ENCODE assay signal across 8 mouse cellular contexts in the genomic region with DNA sequence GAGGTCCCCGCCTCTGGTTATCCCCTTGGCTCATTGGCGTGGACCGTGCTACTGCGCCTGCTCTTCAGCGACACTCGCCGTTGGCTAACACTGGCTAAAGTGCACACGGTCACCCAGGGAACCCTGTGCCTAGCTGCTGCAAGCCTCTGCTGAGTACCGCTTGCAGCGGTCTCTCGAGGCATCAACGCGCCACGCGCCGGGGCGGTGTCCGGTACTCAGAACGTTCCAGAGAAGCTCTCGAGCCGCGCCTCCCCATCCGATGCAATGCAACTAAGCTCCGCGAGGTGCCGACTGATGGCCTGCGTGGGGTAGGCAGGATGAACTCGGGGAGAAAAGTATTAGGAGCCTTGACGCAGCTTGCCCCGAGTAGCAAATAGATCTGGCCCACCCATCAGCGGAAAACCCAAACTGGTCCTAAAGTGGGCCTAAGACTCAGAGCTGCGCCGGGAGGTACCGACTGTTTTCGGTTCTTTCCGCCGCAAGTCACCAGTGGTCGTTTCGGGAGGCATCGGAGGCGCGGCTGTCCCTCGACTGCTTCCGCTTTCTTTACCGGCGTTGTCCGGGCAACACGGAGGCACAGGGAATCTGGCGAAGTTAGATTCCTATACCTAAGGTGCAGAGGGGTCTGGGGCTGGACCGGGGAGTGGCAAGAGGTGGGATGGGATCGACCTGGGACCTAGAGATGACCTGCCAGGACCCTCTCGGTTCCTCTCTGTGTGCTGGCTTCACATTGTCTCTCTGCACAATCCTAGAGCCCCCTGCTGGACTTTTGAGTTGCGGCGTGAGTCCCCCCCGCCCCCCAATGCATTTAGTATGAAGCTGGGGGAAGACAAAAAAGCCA. TPM values are rescaled to one million over a fixed set of nuclear protein-coding genes. Genes with fewer than 3 reads are reported as not detected.
A peak's percentile ranks its signal among the peaks of the same experiment; 100 is the strongest.
DNase-seq lines count a peak whose midpoint lies in the region; ATAC-seq and TF ChIP-seq lines count a peak whose summit lies in the region.

No protein-coding gene starts in this region.

- H3K4me1 ChIP-seq in CH12.LX (ENCODE audit: control insufficient read depth in 1 of 2, insufficient read depth in 2 of 2) = peaks cover 2 to 21% of the 10 kb centered on the region in 2 experiments; a peak in 2 of 4 replicates
- H3K4me1 ChIP-seq in bone marrow, adult 2 months (ENCODE audit: control insufficient read depth, insufficient read depth, low read length) = no peaks in the 10 kb centered on the region
- peaks cover 4% of the 10 kb centered on the region; the same call in 1 of the 2 replicates for H3K4me1 ChIP-seq in forebrain, embryonic 11.5 days (replicated peaks; ENCODE audit: control insufficient read depth, insufficient read depth, low read length)
- H3K4me1 ChIP-seq in heart, postnatal 0 days (ENCODE audit: control insufficient read depth, insufficient read depth) = peaks cover 9% of the 10 kb centered on the region
- 0 out of 2 replicates have a peak, but pooled peaks cover 4% of the 10 kb centered on the region for H3K4me1 ChIP-seq in lung, embryonic 14.5 days (ENCODE audit: insufficient read depth)
- peaks cover 16% of the 10 kb centered on the region for H3K4me1 ChIP-seq in neural tube, embryonic 14.5 days (ENCODE audit: control insufficient read depth, insufficient read depth, low read length)

- DNase-seq in CH12.LX (ENCODE audit: extremely low read depth) = peak; percentile 72
- peak; percentile 85 for DNase-seq in forebrain, embryonic 11.5 days (ENCODE audit: low spot score)
- DNase-seq in heart, postnatal 0 days (ENCODE audit: low spot score) = peak; percentile 76
- DNase-seq in kidney, postnatal 4 days = peak; percentile 80 to 89
- peak; percentile 85 for DNase-seq in lung, embryonic 14.5 days
- peak; percentile 85 for DNase-seq in testis, postnatal 14 days (ENCODE audit: low spot score)

- peak; percentile 20 for TF ChIP-seq RAD21 in CH12.LX (IDR thresholded peaks at IDR 0.05; ENCODE audit: low read depth, low read length)

- H3K9ac ChIP-seq in CH12.LX (ENCODE audit: insufficient read depth, low read depth) = peak overlapping the region; percentile 77
- H3K9ac ChIP-seq in forebrain, embryonic 11.5 days (ENCODE audit: low read length) = peak overlapping the region; percentile 70
- peak overlapping the region; percentile 59 for H3K9ac ChIP-seq in heart, postnatal 0 days (replicated peaks; ENCODE audit: low read depth, low read length)
- H3K9ac ChIP-seq in lung, embryonic 14.5 days = peak overlapping the region; percentile 72
- peak overlapping the region; percentile 51 for H3K9ac ChIP-seq in neural tube, embryonic 14.5 days (replicated peaks; ENCODE audit: low read depth, low read length)

- H3K27me3 ChIP-seq in CH12.LX (replicated peaks) = no peaks in the 10 kb centered on the region
- H3K27me3 ChIP-seq in forebrain, embryonic 11.5 days (ENCODE audit: control insufficient read depth, insufficient read depth, low read length) = no peaks in the 10 kb centered on the region
- no peaks in the 10 kb centered on the region for H3K27me3 ChIP-seq in heart, postnatal 0 days (ENCODE audit: control insufficient read depth, insufficient read depth, low read length)
- no peaks in the 10 kb centered on the region for H3K27me3 ChIP-seq in lung, embryonic 14.5 days (ENCODE audit: insufficient read depth, low read length)
- no peaks in the 10 kb centered on the region for H3K27me3 ChIP-seq in neural tube, embryonic 14.5 days (ENCODE audit: control insufficient read depth, insufficient read depth, low read length)

- peaks cover 28% of the 10 kb centered on the region for H3K79me2 ChIP-seq in CH12.LX (replicated peaks; ENCODE audit: control insufficient read depth, extremely low read depth, insufficient read depth, poor library complexity, severe bottlenecking)

- TF ChIP-seq CTCF in CH12.LX (conservative IDR thresholded peaks at IDR 0.05 in 1 of 2, IDR thresholded peaks at IDR 0.05 in 1 of 2; ENCODE audit: low read depth in 2 of 2, low read length in 2 of 2) = peak in 1 of 2 experiments; percentile 70; a peak in 2 of 4 replicates
- peak; percentile 14; the same call in 1 of the 2 replicates for TF ChIP-seq CTCF in bone marrow, adult 2 months (IDR thresholded peaks at IDR 0.05; ENCODE audit: control insufficient read depth, insufficient read depth, low read length)
- peak; percentile 40 for TF ChIP-seq CTCF in heart, postnatal 0 days (IDR thresholded peaks at IDR 0.05; ENCODE audit: low read depth)
- peak; percentile 54 for TF ChIP-seq CTCF in lung, embryonic 14.5 days (IDR thresholded peaks at IDR 0.05; ENCODE audit: low read depth)

- in situ Hi-C loops in CH12.LX (cut with MboI; ENCODE audit: low pct_ligation_motif_present, low pct_unique_long_range_greater_than_20kb, low sequenced_read_pairs) = no loop called here

- peak overlapping the region; percentile 56 for H3K27ac ChIP-seq in CH12.LX (ENCODE audit: insufficient read depth, low read depth)
- peak overlapping the region; percentile 80 for H3K27ac ChIP-seq in bone marrow, adult 2 months (ENCODE audit: control insufficient read depth, insufficient read depth, low read depth, low read length, poor library complexity)
- peak overlapping the region; percentile 69 for H3K27ac ChIP-seq in forebrain, embryonic 11.5 days (ENCODE audit: low read depth, low read length)
- peak overlapping the region; percentile 73 for H3K27ac ChIP-seq in heart, postnatal 0 days (ENCODE audit: low read depth)
- H3K27ac ChIP-seq in lung, embryonic 14.5 days (ENCODE audit: low read depth) = peak overlapping the region; percentile 86
- H3K27ac ChIP-seq in neural tube, embryonic 14.5 days (ENCODE audit: low read depth, low read length) = peak overlapping the region; percentile 65; the same call in 1 of the 2 replicates

- under 1% methylated on average over 55 of the region's 55 CpGs for WGBS in bone marrow, adult 2 months
- under 1% methylated on average over 55 of the region's 55 CpGs for WGBS in forebrain, embryonic 11.5 days
- under 1% methylated on average over 55 of the region's 55 CpGs for WGBS in heart, postnatal 0 days
- WGBS in lung, embryonic 14.5 days = under 1% methylated on average over 55 of the region's 55 CpGs
- WGBS in neural tube, embryonic 14.5 days = under 1% methylated on average over 55 of the region's 55 CpGs

- TF ChIP-seq POLR2A in CH12.LX (IDR thresholded peaks at IDR 0.05; ENCODE audit: low read depth, low read length) = peak; percentile 21; the same call in 1 of the 2 replicates
- peak; percentile 66; the same call in 1 of the 2 replicates for TF ChIP-seq POLR2A in bone marrow, adult 2 months (IDR thresholded peaks at IDR 0.05; ENCODE audit: borderline replicate concordance, control insufficient read depth, low read depth, low read length)

- H3K4me2 ChIP-seq in CH12.LX (ENCODE audit: insufficient read depth, low read depth, poor library complexity, severe bottlenecking) = peak overlapping the region; percentile 88
- peak overlapping the region; percentile 93 for H3K4me2 ChIP-seq in forebrain, embryonic 11.5 days (ENCODE audit: low read depth, low read length, severe bottlenecking)
- peak overlapping the region; percentile 88 for H3K4me2 ChIP-seq in heart, postnatal 0 days (ENCODE audit: low read depth, low read length)
- H3K4me2 ChIP-seq in lung, embryonic 14.5 days = peak overlapping the region; percentile 93
- H3K4me2 ChIP-seq in neural tube, embryonic 14.5 days (ENCODE audit: low read depth, low read length) = peak overlapping the region; percentile 99

- peak; percentile 87 for ATAC-seq in forebrain, embryonic 11.5 days (replicated peaks; ENCODE audit: low FRiP score)
- peak; percentile 82 for ATAC-seq in heart, postnatal 0 days (ENCODE audit: insufficient read depth, low read depth)
- peak; percentile 88 for ATAC-seq in lung, embryonic 14.5 days (ENCODE audit: insufficient read depth)
- ATAC-seq in neural tube, embryonic 14.5 days (ENCODE audit: low read depth) = peak; percentile 90

- dilution Hi-C loops in CH12.LX (cut with MboI; ENCODE audit: extremely low pct_ligation_motif_present, extremely low pct_unique_long_range_greater_than_20kb, low sequenced_read_pairs) = no loop called here

- peaks cover 12 to 31% of the 10 kb centered on the region in 2 experiments for H3K36me3 ChIP-seq in CH12.LX (replicated peaks in 1 of 2; ENCODE audit: control insufficient read depth in 1 of 2, insufficient read depth in 1 of 2, low read length in 1 of 2)
- 0 out of 2 replicates have a peak, but pooled peaks cover 2% of the 10 kb centered on the region for H3K36me3 ChIP-seq in forebrain, embryonic 11.5 days (ENCODE audit: control insufficient read depth, insufficient read depth, low read length)
- H3K36me3 ChIP-seq in heart, postnatal 0 days (replicated peaks; ENCODE audit: control insufficient read depth, insufficient read depth, low read length) = peaks cover 14% of the 10 kb centered on the region; the same call in 1 of the 2 replicates
- peaks cover 11% of the 10 kb centered on the region for H3K36me3 ChIP-seq in lung, embryonic 14.5 days (ENCODE audit: insufficient read depth)
- H3K36me3 ChIP-seq in neural tube, embryonic 14.5 days (ENCODE audit: control insufficient read depth, insufficient read depth, low read length) = peaks cover 5% of the 10 kb centered on the region; the same call in 1 of the 2 replicates

- H3K9me3 ChIP-seq in CH12.LX (replicated peaks; ENCODE audit: low read length) = peaks cover 2% of the 10 kb centered on the region
- H3K9me3 ChIP-seq in forebrain, embryonic 11.5 days (ENCODE audit: control insufficient read depth, low read length) = no peaks in the 10 kb centered on the region
- H3K9me3 ChIP-seq in heart, postnatal 0 days (replicated peaks; ENCODE audit: control insufficient read depth, low read length) = no peaks in the 10 kb centered on the region
- H3K9me3 ChIP-seq in lung, embryonic 14.5 days (ENCODE audit: low read depth, low read length) = no peaks in the 10 kb centered on the region
- no peaks in the 10 kb centered on the region for H3K9me3 ChIP-seq in neural tube, embryonic 14.5 days (ENCODE audit: control insufficient read depth, low read length)

- TF ChIP-seq EP300 in CH12.LX (IDR thresholded peaks at IDR 0.05; ENCODE audit: low read length) = no peak
- no peak for TF ChIP-seq EP300 in heart, postnatal 0 days (IDR thresholded peaks at IDR 0.05; ENCODE audit: low read depth)

- H3K4me3 ChIP-seq in CH12.LX (replicated peaks in 1 of 3; ENCODE audit: low read depth in 2 of 3, low read length in 2 of 3, poor library complexity in 1 of 3) = peak overlapping the region; percentile 76 to 98 (median 91)
- H3K4me3 ChIP-seq in bone marrow, adult 2 months (replicated peaks; ENCODE audit: control insufficient read depth, low read depth, low read length) = peak overlapping the region; percentile 98
- H3K4me3 ChIP-seq in forebrain, embryonic 11.5 days (ENCODE audit: low read depth, low read length) = peak overlapping the region; percentile 99
- H3K4me3 ChIP-seq in heart, postnatal 0 days (ENCODE audit: low read depth, low read length) = peak overlapping the region; percentile 76
- H3K4me3 ChIP-seq in lung, embryonic 14.5 days (ENCODE audit: low read depth, low read length) = peak overlapping the region; percentile 98
- H3K4me3 ChIP-seq in neural tube, embryonic 14.5 days (ENCODE audit: low read depth, low read length) = peak overlapping the region; percentile 98

RNA-seq across cellular contexts. Expression of a gene that starts 0.6 kb away (rescaled TPM):
- total RNA-seq in CH12.LX (2012; rRNA removed) (16.6 and 24.4 TPM in 2 replicates), CH12.LX (2014; rRNA removed) (26.4 and 27.0 TPM in 2 replicates)
- polyA plus RNA-seq in CH12.LX (2012; ENCODE audit: insufficient read length, low read depth) = 33.4 and 34.8 TPM in 2 replicates
- 65.1 and 72.5 TPM in 2 replicates for polyA plus RNA-seq in bone marrow, adult 2 months (2011; ENCODE audit: insufficient read depth, insufficient read length, low replicate concordance, missing spikeins)
- polyA plus RNA-seq in forebrain, embryonic 11.5 days (2014; fragmentation: Nextera tagmentation; extraction: Ambion mirVana) = 29.0 and 29.2 TPM in 2 replicates
- total RNA-seq in heart, postnatal 0 days (2014; rRNA removed; ENCODE audit: low replicate concordance) = 11.7 and 13.4 TPM in 2 replicates
- 4.0 and 4.6 TPM in 2 replicates for polyA plus RNA-seq in heart, postnatal 0 days (2015; fragmentation: Nextera tagmentation; extraction: Ambion mirVana)
- 16.9 and 18.0 TPM in 2 replicates for polyA plus RNA-seq in lung, embryonic 14.5 days (2014; fragmentation: Nextera tagmentation; extraction: Ambion mirVana)
- polyA plus RNA-seq in neural tube, embryonic 14.5 days (2014; fragmentation: Nextera tagmentation; extraction: Ambion mirVana) = 18.5 and 21.9 TPM in 2 replicates

RNA-seq across cellular contexts. Expression of a gene that starts 0.9 kb away (rescaled TPM):
- total RNA-seq in CH12.LX (2012; rRNA removed) (4.3 and 4.4 TPM in 2 replicates), CH12.LX (2014; rRNA removed) (2.0 and 2.1 TPM in 2 replicates)
- 6.8 and 6.9 TPM in 2 replicates for polyA plus RNA-seq in CH12.LX (2012; ENCODE audit: insufficient read length, low read depth)
- 9.1 and 15.8 TPM in 2 replicates for polyA plus RNA-seq in bone marrow, adult 2 months (2011; ENCODE audit: insufficient read depth, insufficient read length, low replicate concordance, missing spikeins)
- 14.3 and 14.7 TPM in 2 replicates for polyA plus RNA-seq in forebrain, embryonic 11.5 days (2014; fragmentation: Nextera tagmentation; extraction: Ambion mirVana)
- 12.0 and 13.5 TPM in 2 replicates for total RNA-seq in heart, postnatal 0 days (2014; rRNA removed; ENCODE audit: low replicate concordance)
- 2.2 and 2.4 TPM in 2 replicates for polyA plus RNA-seq in heart, postnatal 0 days (2015; fragmentation: Nextera tagmentation; extraction: Ambion mirVana)
- 8.7 and 9.8 TPM in 2 replicates for polyA plus RNA-seq in lung, embryonic 14.5 days (2014; fragmentation: Nextera tagmentation; extraction: Ambion mirVana)
- polyA plus RNA-seq in neural tube, embryonic 14.5 days (2014; fragmentation: Nextera tagmentation; extraction: Ambion mirVana) = 9.2 and 10.1 TPM in 2 replicates

RNA-seq across cellular contexts. Expression of a gene that starts 56.0 kb away (rescaled TPM):
- total RNA-seq in CH12.LX (2012; rRNA removed) (33.5 and 48.9 TPM in 2 replicates), CH12.LX (2014; rRNA removed) (67.6 and 70.9 TPM in 2 replicates)
- polyA plus RNA-seq in CH12.LX (2012; ENCODE audit: insufficient read length, low read depth) = 60.2 and 62.9 TPM in 2 replicates
- 12.2 and 31.5 TPM in 2 replicates for polyA plus RNA-seq in bone marrow, adult 2 months (2011; ENCODE audit: insufficient read depth, insufficient read length, low replicate concordance, missing spikeins)
- polyA plus RNA-seq in forebrain, embryonic 11.5 days (2014; fragmentation: Nextera tagmentation; extraction: Ambion mirVana) = 314 and 323 TPM in 2 replicates
- total RNA-seq in heart, postnatal 0 days (2014; rRNA removed; ENCODE audit: low replicate concordance) = 22.4 and 46.5 TPM in 2 replicates
- polyA plus RNA-seq in heart, postnatal 0 days (2015; fragmentation: Nextera tagmentation; extraction: Ambion mirVana) = 21.2 and 24.4 TPM in 2 replicates
- 140 and 142 TPM in 2 replicates for polyA plus RNA-seq in lung, embryonic 14.5 days (2014; fragmentation: Nextera tagmentation; extraction: Ambion mirVana)
- polyA plus RNA-seq in neural tube, embryonic 14.5 days (2014; fragmentation: Nextera tagmentation; extraction: Ambion mirVana) = 50.0 and 59.8 TPM in 2 replicates

Comparison
In these comparisons a context has a peak if more than half of its experiments do, and no peak if none do; other contexts are left out.
1. Peak in every context shown above with its lines: DNase-seq, ATAC-seq, H3K4me3 ChIP-seq and H3K27ac ChIP-seq.